Mouse (Mus musculus): ENCODE measurements around the gene Fer1l5. TPM values are rescaled to one million over a fixed set of nuclear protein-coding genes. Genes with fewer than 3 reads are reported as not detected.
A peak's percentile ranks its signal among the peaks of the same experiment; 100 is the strongest.

Fer1l5 gene
- polyA plus RNA-seq, 1 experiment from 2014 or later: 0.64 TPM

DNA sequence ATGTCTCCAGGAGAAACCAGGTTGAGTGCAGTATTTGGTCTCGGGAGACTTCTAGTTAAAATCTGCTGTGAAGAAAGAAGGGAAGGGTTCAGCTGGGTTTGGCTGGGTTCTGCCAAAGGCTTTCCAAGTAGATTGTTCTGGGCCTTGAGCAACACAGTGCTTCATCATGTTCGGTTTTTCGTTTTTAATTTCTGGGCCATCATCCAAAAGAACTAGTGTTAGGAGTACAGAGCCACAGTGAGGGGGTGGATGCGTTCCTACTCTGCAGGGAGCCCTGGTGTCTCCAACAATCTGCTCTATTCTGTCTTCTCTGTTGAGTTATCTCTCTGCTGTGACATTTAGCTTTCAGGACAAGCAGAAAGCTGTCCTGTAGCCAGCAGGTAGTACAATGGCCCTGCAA is 69.0 kb downstream of the Fer1l5 start:
- peaks cover 53% of the 10 kb centered on the region for H3K36me3 ChIP-seq (ENCODE audit: control insufficient read depth, insufficient read depth, low read length)
- 0 out of 2 replicates have a peak, but pooled peaks cover 5% of the 10 kb centered on the region for H3K4me1 ChIP-seq (ENCODE audit: control insufficient read depth, insufficient read depth, low read length)
- no peak for ATAC-seq (ENCODE audit: low read depth)
- 71% methylated on average over 4 of the region's 4 CpGs for WGBS
- no peak overlapping the region for H3K27ac ChIP-seq (replicated peaks; ENCODE audit: low read depth, low read length)
- DNase-seq (ENCODE audit: low spot score): peak; percentile 34
- no peaks in the 10 kb centered on the region for H3K9me3 ChIP-seq (ENCODE audit: control insufficient read depth, low read length)
- no peaks in the 10 kb centered on the region for H3K27me3 ChIP-seq (replicated peaks; ENCODE audit: control insufficient read depth, insufficient read depth, low read length)
- no peak overlapping the region for H3K4me2 ChIP-seq (ENCODE audit: low read depth, low read length)
- no peak overlapping the region for H3K4me3 ChIP-seq (ENCODE audit: low read depth, low read length)
- H3K9ac ChIP-seq (ENCODE audit: low read depth, low read length): no peak overlapping the region

DNA sequence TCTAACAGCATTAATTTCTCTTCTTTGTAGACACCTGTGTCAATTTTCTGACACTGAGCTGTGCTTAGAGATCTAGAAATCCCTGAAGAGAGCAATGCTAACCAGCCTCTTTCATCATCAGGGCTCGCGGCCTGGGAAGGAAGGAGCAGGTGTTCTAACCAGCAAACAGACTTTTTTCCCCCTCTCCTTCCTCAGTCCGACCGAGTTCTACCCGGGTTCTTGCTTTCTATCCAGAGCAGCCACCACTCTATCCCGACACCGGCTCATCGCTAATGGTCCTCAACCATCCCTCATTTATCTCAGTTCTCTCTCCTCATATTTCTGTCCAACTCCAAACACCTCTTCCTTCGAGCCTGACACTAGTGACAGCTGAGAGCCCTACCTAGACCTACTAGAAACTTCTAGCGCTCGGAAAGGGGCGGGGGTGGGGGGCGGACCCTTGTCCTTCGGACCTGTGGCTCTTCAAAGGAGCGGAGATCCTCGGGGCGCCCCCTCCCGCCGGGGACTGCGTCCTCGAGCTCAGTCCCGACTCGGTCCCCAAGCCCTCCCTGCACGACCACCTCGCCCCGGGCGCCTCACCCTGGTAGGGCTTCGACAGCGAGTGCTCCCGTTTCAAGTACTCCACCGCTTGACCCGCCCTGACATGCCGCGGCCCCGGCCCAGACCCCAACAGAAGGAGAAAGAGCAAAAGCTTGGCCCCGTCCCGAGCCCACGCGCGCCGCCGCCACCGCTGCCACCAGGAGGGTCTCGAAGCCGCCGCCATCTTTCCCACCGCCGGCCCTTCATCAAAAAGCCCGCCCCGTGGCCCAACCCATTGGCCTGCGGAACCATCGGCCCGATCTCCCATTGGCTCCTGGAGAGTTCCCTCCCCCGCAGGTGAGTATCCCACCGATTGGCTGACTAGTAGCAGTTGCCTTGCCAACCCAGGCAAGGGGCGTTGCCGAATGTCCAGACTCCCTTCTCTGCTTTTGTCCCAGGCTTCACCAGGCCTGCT is 72.7 kb downstream of the Fer1l5 start, which contains the start of gene Lman2l:
Gene Lman2l (minus strand): TSS at position 801 of the 994 bp plus-strand sequence.
- no peaks in the 10 kb centered on the region for H3K27me3 ChIP-seq (replicated peaks; ENCODE audit: control insufficient read depth, insufficient read depth, low read length)
- ATAC-seq (ENCODE audit: low read depth): peak; percentile 99
- H3K4me3 ChIP-seq (ENCODE audit: low read depth, low read length): peak within 1 kb of the TSS; percentile 91
- 0 out of 2 replicates have a peak, but pooled peaks cover 5% of the 10 kb centered on the region for H3K4me1 ChIP-seq (ENCODE audit: control insufficient read depth, insufficient read depth, low read length)
- no peaks in the 10 kb centered on the region for H3K9me3 ChIP-seq (ENCODE audit: control insufficient read depth, low read length)
- DNase-seq (ENCODE audit: low spot score): peak; percentile 99
- H3K4me2 ChIP-seq (ENCODE audit: low read depth, low read length): peak within 1 kb of the TSS; percentile 74
- peak within 1 kb of the TSS; percentile 86 for H3K9ac ChIP-seq (ENCODE audit: low read depth, low read length)
- under 1% methylated on average over 32 of the region's 57 CpGs for WGBS
- H3K27ac ChIP-seq (replicated peaks; ENCODE audit: low read depth, low read length): peak within 1 kb of the TSS; percentile 71
- peaks cover 17% of the 10 kb centered on the region; the same call in 1 of the 2 replicates for H3K36me3 ChIP-seq (ENCODE audit: control insufficient read depth, insufficient read depth, low read length)

DNA sequence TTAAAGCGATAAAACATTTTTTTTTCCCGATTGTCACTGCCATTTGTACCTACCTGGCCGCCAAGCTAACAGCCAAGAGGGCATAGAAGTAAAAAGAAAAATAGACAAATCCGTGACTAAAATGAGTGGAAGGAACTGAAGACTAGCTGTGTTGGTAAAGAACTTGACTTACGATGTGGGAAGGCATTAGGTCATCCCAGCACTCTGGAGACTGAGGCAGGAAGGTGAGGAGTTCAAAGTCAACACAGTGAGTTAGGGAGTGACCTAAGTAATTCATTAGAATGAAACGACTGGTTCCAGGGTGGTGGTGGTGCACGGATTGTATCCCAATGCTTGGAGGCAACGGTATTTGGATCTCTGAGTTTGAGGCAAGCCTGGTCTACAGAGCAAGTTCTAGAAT is 73.4 kb downstream of the Fer1l5 start:
- Histone ChIP-seq H3K4me3 (ENCODE audit: low read depth, low read length) (peak overlapping the region; percentile 91; the same call in 1 of the 2 replicates), H3K4me1 (ENCODE audit: control insufficient read depth, insufficient read depth, low read length) (0 out of 2 replicates have a peak, but pooled peaks cover 5% of the 10 kb centered on the region), H3K9me3 (ENCODE audit: control insufficient read depth, low read length) (no peaks in the 10 kb centered on the region), H3K36me3 (ENCODE audit: control insufficient read depth, insufficient read depth, low read length) (peaks cover 17% of the 10 kb centered on the region; the same call in 1 of the 2 replicates), H3K4me2 (ENCODE audit: low read depth, low read length) (peak overlapping the region; percentile 35), H3K9ac (ENCODE audit: low read depth, low read length) (no peak overlapping the region), H3K27ac (replicated peaks; ENCODE audit: low read depth, low read length) (peak overlapping the region; percentile 59; the same call in 1 of the 2 replicates), H3K27me3 (replicated peaks; ENCODE audit: control insufficient read depth, insufficient read depth, low read length) (no peaks in the 10 kb centered on the region)
- no peak for DNase-seq (ENCODE audit: low spot score)
- 42% methylated on average over 8 of the region's 8 CpGs for WGBS
- no peak; the same call in 1 of the 2 replicates for ATAC-seq (ENCODE audit: low read depth)

DNA sequence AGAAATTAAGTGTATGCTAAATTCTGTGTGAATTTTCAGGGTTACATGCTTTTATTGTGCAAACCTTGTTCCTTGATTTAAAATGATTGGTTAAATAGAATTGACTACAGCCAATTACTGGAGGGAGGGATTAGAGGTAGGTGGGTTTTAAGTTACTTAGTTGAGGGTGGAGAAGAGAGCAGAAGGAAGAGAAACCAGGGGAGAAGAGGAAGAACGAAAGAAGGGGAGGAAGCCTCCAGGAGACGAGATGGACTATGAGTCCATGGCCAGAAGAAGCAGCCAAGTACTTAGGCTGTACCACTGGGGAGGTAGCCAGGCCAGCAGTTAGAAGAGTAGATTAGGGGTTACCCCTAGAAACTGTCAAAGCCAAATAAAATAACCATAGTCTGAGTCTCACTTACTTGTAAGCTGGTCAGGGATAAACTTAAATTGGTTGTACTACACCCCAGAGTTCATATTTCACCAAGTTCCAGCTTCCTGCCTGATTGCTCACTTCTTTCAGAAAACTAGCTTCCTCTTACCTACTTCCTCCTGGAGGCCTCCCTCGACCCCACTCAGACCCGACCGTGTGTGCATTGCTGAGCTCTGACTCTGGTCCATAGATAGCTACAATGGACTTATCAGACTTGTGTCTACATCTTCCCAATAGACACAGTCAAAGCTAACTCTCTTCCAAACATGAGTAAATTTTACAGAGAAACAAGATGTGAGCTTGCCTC is 74.2 kb downstream of the Fer1l5 start:
- H3K4me3 ChIP-seq (ENCODE audit: low read depth, low read length): no peak overlapping the region
- DNase-seq (ENCODE audit: low spot score): no peak
- H3K4me2 ChIP-seq (ENCODE audit: low read depth, low read length): no peak overlapping the region
- no peak for ATAC-seq (ENCODE audit: low read depth)
- H3K27ac ChIP-seq (replicated peaks; ENCODE audit: low read depth, low read length): no peak overlapping the region
- 0 out of 2 replicates have a peak, but pooled peaks cover 5% of the 10 kb centered on the region for H3K4me1 ChIP-seq (ENCODE audit: control insufficient read depth, insufficient read depth, low read length)
- no peak overlapping the region for H3K9ac ChIP-seq (ENCODE audit: low read depth, low read length)
- H3K27me3 ChIP-seq (replicated peaks; ENCODE audit: control insufficient read depth, insufficient read depth, low read length): no peaks in the 10 kb centered on the region
- H3K9me3 ChIP-seq (ENCODE audit: control insufficient read depth, low read length): no peaks in the 10 kb centered on the region
- H3K36me3 ChIP-seq (ENCODE audit: control insufficient read depth, insufficient read depth, low read length): peaks cover 12% of the 10 kb centered on the region; the same call in 1 of the 2 replicates
- WGBS: 88% methylated on average over 5 of the region's 5 CpGs

DNA sequence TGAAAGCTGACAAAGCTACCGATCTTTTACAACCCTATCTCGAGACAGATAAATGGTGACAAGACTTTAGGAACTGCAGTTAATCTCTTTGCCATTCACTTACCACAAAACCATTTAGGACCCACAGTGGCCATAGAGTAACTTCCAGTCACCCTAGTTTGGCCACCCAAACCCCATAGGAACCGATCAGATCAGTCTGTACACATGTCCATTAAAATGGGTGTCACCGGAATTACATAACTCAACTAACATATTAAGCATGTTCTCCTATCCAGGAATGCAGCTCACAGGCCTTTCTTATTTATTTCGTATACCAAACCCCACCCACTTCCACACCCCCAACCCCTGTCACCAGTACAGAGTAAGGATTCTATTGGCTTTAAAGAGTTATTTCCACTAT is 74.8 kb downstream of the Fer1l5 start:
- DNase-seq (ENCODE audit: low spot score) (no peak), ATAC-seq (ENCODE audit: low read depth) (no peak)
- Histone ChIP-seq H3K9ac (ENCODE audit: low read depth, low read length) (no peak overlapping the region), H3K9me3 (ENCODE audit: control insufficient read depth, low read length) (no peaks in the 10 kb centered on the region), H3K36me3 (ENCODE audit: control insufficient read depth, insufficient read depth, low read length) (peaks cover 6% of the 10 kb centered on the region; the same call in 1 of the 2 replicates), H3K4me3 (ENCODE audit: low read depth, low read length) (no peak overlapping the region), H3K4me1 (ENCODE audit: control insufficient read depth, insufficient read depth, low read length) (0 out of 2 replicates have a peak, but pooled peaks cover 5% of the 10 kb centered on the region), H3K4me2 (ENCODE audit: low read depth, low read length) (no peak overlapping the region), H3K27ac (replicated peaks; ENCODE audit: low read depth, low read length) (no peak overlapping the region), H3K27me3 (replicated peaks; ENCODE audit: control insufficient read depth, insufficient read depth, low read length) (no peaks in the 10 kb centered on the region)
- WGBS: 91% methylated on average over 5 of the region's 5 CpGs

DNA sequence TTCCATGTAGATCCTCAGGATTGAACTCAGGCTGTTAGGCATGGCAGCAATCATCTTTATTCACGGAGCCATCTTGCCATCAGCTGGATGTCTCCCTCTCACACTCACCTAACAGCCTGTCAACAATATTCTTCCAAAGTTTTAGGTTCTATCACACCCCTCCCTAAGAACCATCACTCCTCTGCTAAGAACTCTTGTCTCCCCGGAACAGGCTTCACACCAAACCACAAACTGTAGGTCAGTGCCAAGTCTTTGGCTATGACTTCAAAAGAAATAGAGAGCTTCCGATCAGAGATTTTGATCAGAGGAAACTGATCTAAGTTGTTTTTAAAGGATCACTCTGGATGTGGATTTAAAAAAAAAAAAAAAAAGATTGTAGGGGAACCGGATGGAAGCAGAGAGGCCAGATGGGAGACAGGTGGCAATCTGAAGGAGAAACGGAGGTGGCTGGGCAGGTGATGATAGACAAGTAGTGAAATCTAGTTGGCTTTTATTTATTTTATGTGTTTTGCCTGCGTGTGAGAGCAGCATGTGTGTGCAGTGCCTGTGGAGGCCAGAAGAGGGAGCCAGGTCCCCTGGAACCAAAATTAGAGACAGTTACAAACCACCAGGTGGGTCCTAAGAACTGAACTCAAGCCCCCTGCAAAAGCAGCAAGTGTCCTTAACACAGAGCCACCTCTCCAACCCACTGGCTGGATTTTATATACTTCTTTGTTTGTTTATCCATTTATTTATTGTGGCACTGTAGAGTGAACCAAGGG is 82.1 kb downstream of the Fer1l5 start:
- H3K36me3 ChIP-seq (ENCODE audit: control insufficient read depth, insufficient read depth, low read length): no peaks in the 10 kb centered on the region
- no peaks in the 10 kb centered on the region for H3K27me3 ChIP-seq (replicated peaks; ENCODE audit: control insufficient read depth, insufficient read depth, low read length)
- 83% methylated on average over 6 of the region's 6 CpGs for WGBS

DNA sequence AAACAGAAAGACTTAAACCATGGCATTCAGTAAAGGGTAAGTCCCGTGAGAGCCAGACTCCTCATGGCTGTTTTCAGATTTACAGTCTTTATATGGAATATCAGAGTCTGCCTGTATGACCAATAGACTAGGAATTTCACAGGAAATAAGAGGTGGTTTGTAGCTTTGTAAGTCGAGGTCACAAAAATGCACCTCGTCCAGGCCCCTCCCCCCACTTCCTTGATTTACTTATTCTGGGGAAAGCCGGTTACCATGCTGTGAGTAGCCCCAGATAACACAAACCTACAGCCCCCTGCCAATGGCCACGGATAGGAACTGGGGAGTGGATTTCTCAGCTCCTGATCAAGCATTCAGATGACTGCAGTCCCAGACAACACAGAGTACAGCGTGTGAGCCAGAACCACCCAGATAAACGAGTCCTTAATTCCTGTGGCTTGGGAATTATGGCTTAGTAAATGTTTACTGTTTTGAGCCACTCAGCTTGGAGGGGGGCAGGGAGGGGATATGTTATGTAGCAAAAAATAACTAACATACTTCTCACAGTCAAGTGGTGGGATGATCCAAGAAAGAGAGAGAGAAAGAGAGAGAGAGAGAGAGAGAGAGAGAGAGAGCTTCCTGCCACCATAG is 85.4 kb downstream of the Fer1l5 start:
- H3K27me3 ChIP-seq (replicated peaks; ENCODE audit: control insufficient read depth, insufficient read depth, low read length): no peaks in the 10 kb centered on the region
- H3K36me3 ChIP-seq (ENCODE audit: control insufficient read depth, insufficient read depth, low read length): no peaks in the 10 kb centered on the region
- H3K4me3 ChIP-seq (ENCODE audit: low read depth, low read length): no peak overlapping the region
- no peak overlapping the region for H3K9ac ChIP-seq (ENCODE audit: low read depth, low read length)
- DNase-seq (ENCODE audit: low spot score): peak; percentile 34
- 23% methylated on average over 7 of the region's 7 CpGs for WGBS
- no peak overlapping the region for H3K27ac ChIP-seq (replicated peaks; ENCODE audit: low read depth, low read length)
- H3K4me1 ChIP-seq (ENCODE audit: control insufficient read depth, insufficient read depth, low read length): no peaks in the 10 kb centered on the region
- H3K9me3 ChIP-seq (ENCODE audit: control insufficient read depth, low read length): no peaks in the 10 kb centered on the region
- no peak for ATAC-seq (ENCODE audit: low read depth)
- no peak overlapping the region for H3K4me2 ChIP-seq (ENCODE audit: low read depth, low read length)

More for the DNA sequence above, 82.1 kb downstream of the Fer1l5 start:
- H3K9me3 ChIP-seq (ENCODE audit: control insufficient read depth, low read length): no peaks in the 10 kb centered on the region
- no peak overlapping the region for H3K4me3 ChIP-seq (ENCODE audit: low read depth, low read length)
- H3K9ac ChIP-seq (ENCODE audit: low read depth, low read length): no peak overlapping the region
- DNase-seq (ENCODE audit: low spot score) (no peak), ATAC-seq (ENCODE audit: low read depth) (no peak)
- no peaks in the 10 kb centered on the region for H3K4me1 ChIP-seq (ENCODE audit: control insufficient read depth, insufficient read depth, low read length)
- H3K27ac ChIP-seq (replicated peaks; ENCODE audit: low read depth, low read length): no peak overlapping the region
- no peak overlapping the region for H3K4me2 ChIP-seq (ENCODE audit: low read depth, low read length)
